Mouse (Mus musculus) adipose tissue, adult 10 weeks (tissue): Measurements from ENCODE around the gene Rasl2-9. TPM values are rescaled to one million over a fixed set of nuclear protein-coding genes. Genes with fewer than 3 reads are reported as not detected.

ENCODE experiments used
- polyA plus RNA-seq: library from polyadenylated mRNA; stranded (reverse); fragments of 350-450 nt; fragmentation: Illumina TruSeq; extraction: RNeasy Lipid Tissue Mini Kit (QIAGEN cat#74804); gene quantifications from one replicate; pipeline ENCODE4 v1.2.3, GENCODE M21; 2014; ENCODE audit warnings: low read depth, low replicate concordance

The Rasl2-9 gene
- polyA plus RNA-seq, result 5.3 TPM

GRCm38 (mm10) chr7:5125549-5126406 lies at the start of gene Rasl2-9:
Rasl2-9 (minus strand) TSS chr7:5125950.

GRCm38 (mm10) chr7:5149570-5149969 lies 23.8 kb upstream of the Rasl2-9 start, which contains the start of gene Vmn1r55:
Vmn1r55 (minus strand) TSS chr7:5149670.

GRCm38 (mm10) chr7:5116850-5117249 lies 8.9 kb downstream of the Rasl2-9 start, which contains the start of gene Rfpl4:
Rfpl4 (minus strand) TSS chr7:5116950.

GRCm38 (mm10) chr7:5080010-5080751 lies 45.6 kb downstream of the Rasl2-9 start, which contains the start of gene Epn1:
Epn1 (plus strand) TSS chr7:5080235.

Other genes starting within 250 kb of the Rasl2-9 start
- gene Isoc2a, start 248.8 kb downstream of the Rasl2-9 start, polyA plus RNA-seq, result 35.3 TPM
- not detected for gene Gm36210, start 219.4 kb downstream of the Rasl2-9 start, polyA plus RNA-seq
- gene Zfp628, start 210.7 kb downstream of the Rasl2-9 start, polyA plus RNA-seq, result 6.5 TPM
- gene Nat14, start 203.9 kb downstream of the Rasl2-9 start, polyA plus RNA-seq, result 5.1 TPM
- 12.2 TPM for gene Ssc5d, start 200.2 kb downstream of the Rasl2-9 start, polyA plus RNA-seq
- gene Sbk2, start 161.5 kb downstream of the Rasl2-9 start, polyA plus RNA-seq, result 1.8 TPM
- 0.24 TPM for gene Sbk3, start 154.8 kb downstream of the Rasl2-9 start, polyA plus RNA-seq
- 31.4 TPM for gene Zfp579, start 129.8 kb downstream of the Rasl2-9 start, polyA plus RNA-seq
- 17.1 TPM for gene Zfp524, start 111.5 kb downstream of the Rasl2-9 start, polyA plus RNA-seq
- 19.0 TPM for gene Fiz1, start 111.3 kb downstream of the Rasl2-9 start, polyA plus RNA-seq
- gene Gm44973, start 110.5 kb downstream of the Rasl2-9 start, polyA plus RNA-seq, result not detected
- 20.8 TPM for gene Zfp865, start 105.6 kb downstream of the Rasl2-9 start, polyA plus RNA-seq
- 3.0 TPM for gene Ccdc106, start 105.4 kb downstream of the Rasl2-9 start, polyA plus RNA-seq
- gene 4632433K11Rik, start 91.8 kb downstream of the Rasl2-9 start, polyA plus RNA-seq, result not detected
- 6.3 TPM for gene Zfp784, start 87.5 kb downstream of the Rasl2-9 start, polyA plus RNA-seq
- gene Zfp580, start 74.4 kb downstream of the Rasl2-9 start, polyA plus RNA-seq, result 6.7 TPM
- 152 TPM for gene U2af2, start 63.8 kb downstream of the Rasl2-9 start, polyA plus RNA-seq
- 106 TPM for gene Epn1, start 45.7 kb downstream of the Rasl2-9 start, polyA plus RNA-seq
- not detected for gene Rfpl4, start 9.0 kb downstream of the Rasl2-9 start, polyA plus RNA-seq
- gene Vmn1r55, start 23.7 kb upstream of the Rasl2-9 start, polyA plus RNA-seq, result not detected
- not detected for gene Vmn1r56, start 70.8 kb upstream of the Rasl2-9 start, polyA plus RNA-seq
- not detected for gene Vmn1r57, start 92.5 kb upstream of the Rasl2-9 start, polyA plus RNA-seq
- not detected for gene Gm5065, start 224.6 kb upstream of the Rasl2-9 start, polyA plus RNA-seq
- gene Nlrp2, start 225.1 kb upstream of the Rasl2-9 start, polyA plus RNA-seq, result not detected